Mouse (Mus musculus): ENCODE measurements around the gene Mcemp1.

The Mcemp1 gene

GRCm38 (mm10) chr8:3665507-3665906 is at the start of gene Mcemp1:
Mcemp1 (plus strand) TSS chr8:3665754.
- DNase-seq: no peak

GRCm38 (mm10) chr8:3621199-3621970 is 44.2 kb upstream of the Mcemp1 start, which contains the start of the genes Xab2 and Pet100:
Xab2 (minus strand) TSS chr8:3621316.
Pet100 (plus strand) TSS chr8:3621548.
- DNase-seq: peak; percentile 99

DNA sequence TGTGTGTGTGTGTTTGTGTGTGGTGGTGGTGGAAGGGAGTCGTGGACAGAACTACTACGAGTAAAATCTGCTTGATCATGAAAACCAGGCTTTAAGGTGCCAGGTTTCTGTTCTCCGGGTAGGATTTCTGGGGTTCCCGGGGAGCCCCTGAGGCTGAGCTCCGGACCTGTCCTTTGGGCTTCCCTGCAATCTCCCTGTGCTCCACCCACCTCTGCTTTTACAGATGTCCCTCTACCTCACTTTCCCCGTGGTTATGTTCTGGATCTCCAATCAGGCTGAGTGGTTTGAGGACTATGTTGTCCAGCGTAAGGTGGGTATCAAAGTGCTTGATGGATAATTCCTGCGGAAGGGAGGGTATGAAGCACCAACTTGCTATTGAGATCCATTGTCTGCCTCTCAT is 43.4 kb upstream of the Mcemp1 start:
- DNase-seq: no peak

- DNase-seq: no peak
These were observed 40.1 kb upstream of the Mcemp1 start, which contains the start of gene Pcp2 for GRCm38 (mm10) chr8:3625445-3625844. Pcp2 (minus strand) TSS chr8:3625545.

GRCm38 (mm10) chr8:3626971-3627370 is 38.6 kb upstream of the Mcemp1 start:
- no peak for DNase-seq

DNA sequence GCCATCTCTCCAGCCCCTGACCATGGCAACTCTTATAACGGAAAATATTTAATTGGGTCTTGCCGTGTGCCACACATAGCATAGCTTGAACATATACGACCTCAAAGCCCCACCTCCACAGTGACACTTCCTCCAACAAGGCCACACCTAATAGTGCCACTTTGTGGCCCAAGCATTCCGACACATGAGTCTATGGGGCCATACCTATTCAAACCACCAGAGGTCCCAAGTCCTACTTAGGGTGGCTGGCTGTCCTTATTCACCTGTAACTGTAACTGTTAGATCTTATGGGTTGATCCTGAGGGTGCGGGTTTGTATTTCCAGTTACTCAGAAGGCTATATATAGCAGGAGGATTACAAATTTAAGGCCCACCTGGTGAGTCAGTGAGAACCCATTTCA is 37.5 kb upstream of the Mcemp1 start:
- peak in 1 of 2 experiments; percentile 58 for DNase-seq

DNA sequence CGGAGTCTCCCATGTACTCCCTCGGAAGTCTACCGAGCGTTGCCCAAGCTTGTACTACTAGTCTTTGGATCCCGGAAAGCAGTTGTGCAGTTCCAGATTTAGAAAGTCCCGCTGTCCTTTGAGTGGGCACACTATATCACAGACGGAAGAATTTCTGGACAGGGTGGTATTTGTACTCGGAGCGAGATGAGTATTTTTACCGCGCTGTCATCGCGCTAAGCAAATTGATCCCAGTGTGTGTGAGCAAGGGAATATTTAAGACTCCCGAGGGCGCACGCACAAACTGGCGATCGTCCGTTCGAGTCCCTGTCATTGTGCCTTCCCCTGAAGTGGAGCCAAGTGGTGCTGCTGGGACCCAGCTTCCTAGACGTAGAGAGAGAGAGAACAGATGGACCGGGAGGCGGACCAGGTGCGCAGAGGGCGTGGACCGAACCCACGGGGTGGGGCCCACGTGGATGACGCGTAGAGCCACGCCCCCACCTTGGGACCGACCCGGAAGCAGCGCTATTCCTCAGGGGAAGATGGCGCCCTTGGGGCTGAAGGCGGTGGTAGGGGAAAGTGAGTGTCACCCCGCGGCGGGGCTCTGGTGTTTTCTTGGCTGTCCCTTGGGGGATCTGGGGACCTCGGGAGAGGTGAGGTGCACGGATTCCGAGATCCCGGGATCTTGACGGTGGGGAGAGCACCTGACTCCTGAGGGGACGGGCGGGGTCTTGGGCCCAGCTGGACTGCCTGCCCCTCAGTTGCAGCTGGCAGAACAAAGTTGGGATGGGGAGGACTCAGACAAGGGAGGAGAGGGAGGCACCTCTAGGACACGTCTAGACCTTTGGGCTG is 34.7 kb upstream of the Mcemp1 start, which contains the start of gene Stxbp2:
Stxbp2 (plus strand) TSS at position 309 of the 831 bp plus-strand sequence.
- DNase-seq: peak; percentile 86 to 89

GRCm38 (mm10) chr8:3631478-3631875 is 34.1 kb upstream of the Mcemp1 start:
- no peak for DNase-seq

GRCm38 (mm10) chr8:3645804-3646203 is 19.8 kb upstream of the Mcemp1 start:
- peak; percentile 53 to 72 for DNase-seq

DNA sequence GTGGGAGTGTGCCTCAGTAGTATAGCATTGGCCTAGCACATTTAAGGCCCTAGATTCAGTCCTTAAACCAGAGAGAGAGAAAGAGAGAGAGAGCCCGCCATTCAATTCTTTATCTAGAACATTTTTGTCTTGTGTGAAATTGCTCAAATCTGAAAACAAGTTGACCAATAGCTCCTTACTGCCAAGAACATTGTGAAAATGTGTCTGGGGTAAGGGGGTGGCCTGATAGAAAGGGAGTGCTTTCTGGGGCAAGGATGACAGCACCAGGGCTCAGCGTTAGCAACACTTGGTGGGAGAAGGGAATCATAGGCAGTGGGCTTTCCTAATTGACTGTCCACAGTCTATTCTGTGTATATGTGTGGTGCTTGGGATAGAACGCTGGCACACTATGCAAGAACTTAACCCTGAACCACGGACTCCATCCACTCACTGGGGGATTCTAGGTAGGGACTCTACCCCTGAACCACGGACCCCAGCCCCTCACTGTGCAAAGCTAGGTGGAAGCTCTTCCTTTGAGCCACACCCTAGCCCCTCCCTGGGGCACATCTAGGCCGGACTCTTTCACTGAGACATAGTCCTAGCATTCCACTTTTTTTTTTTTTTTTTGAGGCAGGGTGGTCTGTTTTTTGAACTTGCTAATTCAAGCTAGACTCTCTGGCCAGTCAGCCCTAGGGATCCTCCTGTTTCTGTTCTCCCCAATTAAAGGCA is 18.6 kb upstream of the Mcemp1 start:
- no peak for DNase-seq

DNA sequence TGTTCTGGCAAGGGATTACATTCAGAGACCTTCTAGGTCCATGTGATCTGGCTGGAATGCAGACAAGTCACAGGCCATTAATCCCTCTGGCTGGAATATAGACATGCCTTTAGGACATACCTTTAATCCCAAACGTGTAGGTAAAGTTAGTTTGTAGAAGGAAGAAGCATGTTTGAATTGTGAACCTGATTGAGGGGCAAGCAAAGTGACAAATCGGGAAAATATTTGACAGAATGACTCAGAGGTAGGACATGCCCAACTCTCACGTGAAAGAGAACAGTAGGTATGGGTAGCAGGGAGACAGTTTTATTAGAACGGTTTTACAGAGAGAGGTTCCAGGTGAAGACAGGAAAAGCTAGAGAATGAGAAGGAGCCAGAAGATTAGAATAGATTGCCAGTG is 18.0 kb upstream of the Mcemp1 start:
- DNase-seq: no peak

- no peak for DNase-seq
These were observed 17.3 kb upstream of the Mcemp1 start for GRCm38 (mm10) chr8:3648268-3648667.

- DNase-seq: no peak
These were observed 16.6 kb upstream of the Mcemp1 start for GRCm38 (mm10) chr8:3648990-3649389.

GRCm38 (mm10) chr8:3652845-3653244 is 12.7 kb upstream of the Mcemp1 start:
- no peak for DNase-seq

- DNase-seq: no peak
These were observed 10.6 kb upstream of the Mcemp1 start for GRCm38 (mm10) chr8:3654726-3655508.

GRCm38 (mm10) chr8:3655526-3655925 is 10.0 kb upstream of the Mcemp1 start, which contains the start of gene Retn:
Retn (plus strand) TSS chr8:3655770.
- no peak for DNase-seq

- no peak for DNase-seq
These were observed 8.7 kb upstream of the Mcemp1 start for GRCm38 (mm10) chr8:3656725-3657381.

- no peak for DNase-seq
These were observed 4.7 kb upstream of the Mcemp1 start for GRCm38 (mm10) chr8:3660889-3661288.

- no peak for DNase-seq
These were observed 1.1 kb upstream of the Mcemp1 start for GRCm38 (mm10) chr8:3664405-3664804.

DNA sequence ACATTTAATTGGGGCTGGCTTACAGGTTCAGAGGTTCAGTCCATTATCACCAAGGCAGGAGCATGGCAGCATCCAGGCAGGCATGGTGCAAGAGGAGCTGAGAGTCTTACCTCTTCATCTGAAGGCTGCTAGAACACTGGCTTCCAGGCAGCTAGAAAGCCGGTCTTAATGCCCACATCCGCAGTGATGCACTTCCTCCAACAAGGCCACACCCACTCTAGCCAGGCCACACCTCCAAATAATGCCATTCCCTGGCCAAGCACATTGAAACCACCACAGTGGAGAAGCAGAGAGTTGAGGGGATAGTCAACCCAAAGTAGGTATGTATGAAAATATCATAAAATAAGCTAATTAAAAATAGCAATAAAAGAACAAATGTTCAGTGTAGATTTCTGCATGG is 4.8 kb downstream of the Mcemp1 start:
- DNase-seq: no peak

DNA sequence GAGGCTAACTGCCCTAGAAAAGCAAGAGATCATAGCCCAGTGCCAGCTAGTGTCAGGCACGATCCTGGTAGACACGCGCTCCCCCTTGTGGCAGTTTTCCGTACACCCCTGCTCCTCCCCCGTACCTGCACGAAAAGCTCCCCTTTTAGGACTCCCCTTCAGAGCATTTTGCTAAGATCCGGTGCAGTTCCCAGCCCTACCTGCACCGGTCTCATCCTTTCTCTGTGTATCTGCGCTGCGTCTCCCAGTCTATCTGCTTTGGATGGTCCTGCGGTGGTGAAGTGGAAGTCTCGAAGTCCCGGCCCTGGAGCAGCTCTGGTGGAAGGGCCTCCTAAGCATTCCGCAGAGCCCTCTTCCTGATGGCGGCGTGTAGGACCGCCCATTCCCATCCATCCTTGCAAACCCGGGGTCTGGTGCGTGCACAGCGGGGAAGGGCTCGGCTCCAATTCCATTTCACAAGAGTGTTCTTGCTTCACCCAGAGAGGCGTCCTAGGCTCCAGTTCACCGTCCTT is 6.5 kb downstream of the Mcemp1 start, which contains the start of gene Fcor:
Fcor (minus strand) TSS at position 383 of the 512 bp plus-strand sequence.
- DNase-seq: peak; percentile 70 to 89
